Mouse (Mus musculus) small intestine, adult 2 months (tissue): ENCODE measurements around the gene Camk1g. TPM values are rescaled to one million over a fixed set of nuclear protein-coding genes. Genes with fewer than 3 reads are reported as not detected.

Experiments used
- H3K27ac ChIP-seq: fragments of 200-500 bp; 2 replicates; pipeline ENCODE4 v1.5.1; 2012; ENCODE audit warnings: low read depth, low read length, control low read depth, inconsistent platforms; ENCODE audit not compliant: insufficient read depth
- H3K27me3 ChIP-seq: fragments of 200-500 bp; 2 replicates; pipeline ENCODE4 v1.6.1; 2012; ENCODE audit warnings: mild to moderate bottlenecking, moderate library complexity, low read length, inconsistent platforms; ENCODE audit not compliant: control insufficient read depth, insufficient read depth
- H3K36me3 ChIP-seq: fragments of 200-500 bp; 2 replicates; pipeline ENCODE4 v1.6.1; 2012; ENCODE audit warnings: mild to moderate bottlenecking, low read length, control low read depth, inconsistent platforms; ENCODE audit not compliant: control insufficient read depth, insufficient read depth
- H3K4me1 ChIP-seq: fragments of 200-500 bp; 2 replicates; pipeline ENCODE4 v1.6.1; 2012; ENCODE audit warnings: low read length, inconsistent platforms, mixed read lengths; ENCODE audit not compliant: control insufficient read depth, insufficient read depth, insufficient read length
- H3K4me3 ChIP-seq: fragments of 200-500 bp; 2 replicates; pipeline ENCODE4 v1.5.1; 2012; ENCODE audit warnings: low read depth, mild to moderate bottlenecking, control low read depth, inconsistent platforms, low read length, moderate library complexity
- CTCF ChIP-seq: fragments of 200-500 bp; IDR thresholded peaks from 2 replicates; pipeline ENCODE4 v1.5.1; 2012; ENCODE audit warnings: low read depth, mild to moderate bottlenecking, control low read depth, inconsistent platforms, low read length, moderate library complexity, mixed read lengths; ENCODE audit not compliant: insufficient replicate concordance, insufficient read length; ENCODE audit errors: extremely low read depth
- POLR2A ChIP-seq: fragments of 200-500 bp; IDR thresholded peaks from 2 replicates; pipeline ENCODE4 v1.6.1; 2012; ENCODE audit warnings: low read depth, mild to moderate bottlenecking, control low read depth, inconsistent platforms, low read length, moderate library complexity
- WGBS: fragments of 180-500 bp; shearing (Covaris S2); methylation state at CpG from one replicate; pipeline ENCODE4 v1.1.7; 2018; 5-methylcytosine and 5-hydroxymethylcytosine counted together
- polyA plus RNA-seq: library from polyadenylated mRNA; depleted of rRNA; stranded (reverse); fragments of >200 nt; gene quantifications from 2 replicates; pipeline ENCODE4 v1.2.3, GENCODE M21; 2012

Gene Camk1g
- polyA plus RNA-seq, 1 experiment: 0.41 TPM

- H3K4me1 ChIP-seq: no peaks in the 10 kb centered on the region; the same call in none of the 2 replicates
- no peak for TF ChIP-seq CTCF
- TF ChIP-seq POLR2A: no peak
- no peak overlapping the region for H3K27ac ChIP-seq
- H3K4me3 ChIP-seq: no peak overlapping the region
- H3K36me3 ChIP-seq: no peaks in the 10 kb centered on the region
- no peaks in the 10 kb centered on the region for H3K27me3 ChIP-seq
- WGBS: 53% methylated on average over 4 of the region's 4 CpGs
Observed at GRCm38 (mm10) chr1:193343853-193344252, 26.2 kb downstream of the Camk1g start.

GRCm38 (mm10) chr1:193342198-193342946 is 27.7 kb downstream of the Camk1g start:
- TF ChIP-seq POLR2A: no peak
- TF ChIP-seq CTCF: no peak
- no peaks in the 10 kb centered on the region for H3K27me3 ChIP-seq
- no peaks in the 10 kb centered on the region; the same call in 1 of the 2 replicates for H3K4me1 ChIP-seq
- H3K4me3 ChIP-seq: no peak overlapping the region
- no peak overlapping the region for H3K27ac ChIP-seq
- H3K36me3 ChIP-seq: no peaks in the 10 kb centered on the region
- WGBS: 86% methylated on average over 5 of the region's 5 CpGs

- Histone ChIP-seq H3K27me3 (no peaks in the 10 kb centered on the region), H3K36me3 (no peaks in the 10 kb centered on the region), H3K27ac (no peak overlapping the region), H3K4me1 (no peaks in the 10 kb centered on the region; the same call in none of the 2 replicates), H3K4me3 (no peak overlapping the region)
- 84% methylated on average over 9 of the region's 9 CpGs for WGBS
- TF ChIP-seq POLR2A (no peak), CTCF (no peak)
Observed at GRCm38 (mm10) chr1:193338363-193338995, 31.6 kb downstream of the Camk1g start.

GRCm38 (mm10) chr1:193337787-193338310 is 32.2 kb downstream of the Camk1g start:
- TF ChIP-seq CTCF (no peak), POLR2A (no peak)
- H3K4me1 ChIP-seq: no peaks in the 10 kb centered on the region; the same call in 1 of the 2 replicates
- no peaks in the 10 kb centered on the region for H3K27me3 ChIP-seq
- no peak overlapping the region for H3K27ac ChIP-seq
- 72% methylated on average over 4 of the region's 4 CpGs for WGBS
- no peak overlapping the region for H3K4me3 ChIP-seq
- H3K36me3 ChIP-seq: no peaks in the 10 kb centered on the region

GRCm38 (mm10) chr1:193337018-193337321 is 33.1 kb downstream of the Camk1g start:
- Histone ChIP-seq H3K4me3 (no peak overlapping the region), H3K36me3 (no peaks in the 10 kb centered on the region), H3K27ac (no peak overlapping the region), H3K4me1 (no peaks in the 10 kb centered on the region; the same call in 1 of the 2 replicates), H3K27me3 (no peaks in the 10 kb centered on the region)
- no peak for TF ChIP-seq POLR2A
- TF ChIP-seq CTCF: no peak
- 76% methylated on average over 9 of the region's 9 CpGs for WGBS

- no peaks in the 10 kb centered on the region; the same call in 1 of the 2 replicates for H3K4me1 ChIP-seq
- H3K36me3 ChIP-seq: no peaks in the 10 kb centered on the region
- H3K27me3 ChIP-seq: no peaks in the 10 kb centered on the region
- whole genome bisulfite sequencing: 77% methylated on average over 7 of the region's 7 CpGs
- TF ChIP-seq POLR2A (no peak), CTCF (no peak)
- H3K27ac ChIP-seq: no peak overlapping the region
- no peak overlapping the region for H3K4me3 ChIP-seq
Observed at GRCm38 (mm10) chr1:193336122-193337017, 33.7 kb downstream of the Camk1g start.

GRCm38 (mm10) chr1:193334546-193334945 is 35.6 kb downstream of the Camk1g start:
- H3K4me1 ChIP-seq: peaks cover 2% of the 10 kb centered on the region; the same call in 1 of the 2 replicates
- no peak for TF ChIP-seq CTCF
- TF ChIP-seq POLR2A: no peak
- 82% methylated on average over 6 of the region's 6 CpGs for WGBS

More at GRCm38 (mm10) chr1:193334546-193334945, 35.6 kb downstream of the Camk1g start:
- no peak overlapping the region for H3K27ac ChIP-seq
- no peaks in the 10 kb centered on the region for H3K27me3 ChIP-seq
- H3K36me3 ChIP-seq: no peaks in the 10 kb centered on the region
- H3K4me3 ChIP-seq: no peak overlapping the region
